Mouse (Mus musculus) hindbrain, embryonic 13.5 days (tissue): ENCODE results near the gene Plscr5. TPM values are rescaled to one million over a fixed set of nuclear protein-coding genes. Genes with fewer than 3 reads are reported as not detected.

Source experiments
- ATAC-seq: fragments of 200-750 bp; cut with Nextera tagmentation; 2 replicates; pipeline ENCODE4 v1.8.0; 2017; ENCODE audit warnings: moderate TSS enrichment; ENCODE audit not compliant: low FRiP score
- H3K27ac ChIP-seq: fragments of 300-500 bp; sonication (generic); 2 replicates; pipeline ENCODE4 v1.5.1; 2015; ENCODE audit warnings: inconsistent platforms, mild to moderate bottlenecking, moderate library complexity
- H3K27me3 ChIP-seq: fragments of 300-500 bp; sonication (generic); 2 replicates; pipeline ENCODE4 v1.6.1; 2015; ENCODE audit warnings: mild to moderate bottlenecking, inconsistent platforms
- H3K36me3 ChIP-seq: fragments of 300-500 bp; sonication (generic); 2 replicates; pipeline ENCODE4 v1.6.1; 2015; ENCODE audit warnings: mild to moderate bottlenecking, inconsistent platforms
- H3K4me1 ChIP-seq: fragments of 300-500 bp; sonication (generic); replicated peaks from 2 replicates; pipeline ENCODE4 v1.6.1; 2015; ENCODE audit warnings: inconsistent platforms
- H3K4me2 ChIP-seq: fragments of 300-500 bp; sonication (generic); 2 replicates; pipeline ENCODE4 v1.6.1; 2015; ENCODE audit warnings: inconsistent platforms, mild to moderate bottlenecking, moderate library complexity
- H3K4me3 ChIP-seq: fragments of 300-500 bp; sonication (generic); 2 replicates; pipeline ENCODE4 v1.5.1; 2015; ENCODE audit warnings: mild to moderate bottlenecking, inconsistent platforms
- H3K9ac ChIP-seq: fragments of 300-500 bp; sonication (generic); 2 replicates; pipeline ENCODE4 v1.6.1; 2015; ENCODE audit warnings: mild to moderate bottlenecking, inconsistent platforms
- H3K9me3 ChIP-seq: fragments of 300-500 bp; sonication (generic); 2 replicates; pipeline ENCODE4 v1.6.1; 2016; ENCODE audit warnings: inconsistent platforms
- whole genome bisulfite sequencing: fragments of 180-500 bp; shearing (Covaris S2); methylation state at CpG from one replicate; pipeline ENCODE4 v1.1.7; 2015; 5-methylcytosine and 5-hydroxymethylcytosine counted together
- polyA plus RNA-seq: library from polyadenylated mRNA; unstranded; fragments of >200 nt; fragmentation: Nextera tagmentation; extraction: Ambion mirVana; gene quantifications from 2 replicates; pipeline ENCODE4 v1.2.1, GENCODE M21; 2015

Gene Plscr5
- polyA plus RNA-seq, 1 experiment from 2014 or later, result 0.14 TPM

DNA sequence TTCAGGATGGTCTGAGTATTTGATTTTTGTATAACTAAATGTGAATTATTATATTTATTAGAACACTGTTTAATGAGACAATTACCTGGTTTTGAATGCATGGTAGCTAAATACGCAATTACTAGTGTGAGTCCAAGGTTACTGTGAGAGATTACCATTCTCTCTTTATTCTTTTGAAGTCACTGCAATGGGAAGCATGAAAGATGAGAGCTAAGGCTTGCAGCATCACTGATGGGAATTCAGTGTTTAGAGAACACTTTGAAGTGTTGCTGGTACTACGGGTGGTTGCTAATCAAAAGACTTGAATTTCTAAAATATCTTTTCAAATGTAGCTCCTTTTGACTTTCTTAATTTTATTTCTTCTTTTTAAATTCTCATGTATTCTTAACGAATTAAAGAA is 17.1 kb downstream of the Plscr5 start:
- Histone ChIP-seq H3K27me3 (no peaks in the 10 kb centered on the region), H3K4me3 (no peak overlapping the region), H3K27ac (no peak overlapping the region), H3K4me2 (no peak overlapping the region), H3K9me3 (no peaks in the 10 kb centered on the region), H3K9ac (no peak overlapping the region), H3K4me1 (no peaks in the 10 kb centered on the region), H3K36me3 (no peaks in the 10 kb centered on the region)
- no peak for ATAC-seq
- WGBS, result 76% methylated on average over 3 of the region's 3 CpGs

DNA sequence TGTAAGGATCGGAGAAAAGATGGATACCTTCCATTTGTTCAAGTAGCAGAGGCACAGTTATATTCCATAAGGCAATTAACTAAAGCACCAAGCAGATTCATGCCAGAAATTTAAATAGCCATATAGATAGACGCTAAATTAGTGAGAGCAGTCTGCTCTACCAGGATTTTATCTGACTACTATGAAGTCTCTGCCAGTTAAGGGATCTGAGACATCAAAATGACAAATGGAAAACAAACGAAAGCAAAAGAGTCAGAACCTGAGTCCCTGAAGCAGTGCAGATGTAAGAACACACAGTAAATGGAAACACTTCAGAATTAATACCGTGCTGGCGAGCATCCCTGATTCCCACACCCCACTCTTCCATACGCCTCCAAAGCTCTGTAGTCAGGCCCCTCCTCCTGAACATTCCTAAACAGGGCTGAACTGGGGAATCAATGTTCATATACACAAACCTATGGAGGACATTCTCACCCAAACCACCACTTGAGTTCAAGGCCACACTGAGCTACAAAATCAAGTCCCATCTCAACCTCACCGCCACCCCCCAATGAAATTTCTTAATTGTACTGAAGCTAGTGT is 17.7 kb downstream of the Plscr5 start:
- no peaks in the 10 kb centered on the region for H3K9me3 ChIP-seq
- no peak overlapping the region for H3K9ac ChIP-seq
- ATAC-seq, result no peak
- no peaks in the 10 kb centered on the region for H3K36me3 ChIP-seq
- H3K27ac ChIP-seq, result no peak overlapping the region
- H3K4me2 ChIP-seq, result no peak overlapping the region
- no peaks in the 10 kb centered on the region for H3K4me1 ChIP-seq
- no peaks in the 10 kb centered on the region for H3K27me3 ChIP-seq
- WGBS, result 79% methylated on average over 7 of the region's 7 CpGs
- no peak overlapping the region for H3K4me3 ChIP-seq

DNA sequence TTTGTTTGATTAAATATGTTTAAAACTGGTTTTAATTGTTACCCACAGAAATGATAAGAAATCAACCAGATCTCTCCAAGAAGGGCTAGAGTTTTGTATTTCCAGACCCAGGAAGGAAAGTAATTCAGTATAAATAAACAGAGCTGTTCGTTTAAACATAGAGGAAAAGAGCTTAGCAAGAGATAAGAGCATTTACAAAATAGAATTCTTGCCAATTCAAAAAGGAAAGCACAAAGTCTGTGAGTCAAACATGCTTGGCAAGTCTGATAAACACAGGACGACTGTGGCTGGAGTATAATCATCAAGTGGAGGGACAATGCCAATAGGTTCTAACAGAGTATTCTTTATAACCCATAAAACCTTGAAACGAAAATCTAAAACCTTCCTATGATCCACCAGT is 18.3 kb downstream of the Plscr5 start:
- Histone ChIP-seq H3K9me3 (no peaks in the 10 kb centered on the region), H3K4me3 (no peak overlapping the region), H3K36me3 (no peaks in the 10 kb centered on the region), H3K27me3 (no peaks in the 10 kb centered on the region), H3K27ac (no peak overlapping the region), H3K4me1 (no peaks in the 10 kb centered on the region), H3K4me2 (no peak overlapping the region), H3K9ac (no peak overlapping the region)
- ATAC-seq, result no peak
- WGBS, result 83% methylated on average over 3 of the region's 3 CpGs

DNA sequence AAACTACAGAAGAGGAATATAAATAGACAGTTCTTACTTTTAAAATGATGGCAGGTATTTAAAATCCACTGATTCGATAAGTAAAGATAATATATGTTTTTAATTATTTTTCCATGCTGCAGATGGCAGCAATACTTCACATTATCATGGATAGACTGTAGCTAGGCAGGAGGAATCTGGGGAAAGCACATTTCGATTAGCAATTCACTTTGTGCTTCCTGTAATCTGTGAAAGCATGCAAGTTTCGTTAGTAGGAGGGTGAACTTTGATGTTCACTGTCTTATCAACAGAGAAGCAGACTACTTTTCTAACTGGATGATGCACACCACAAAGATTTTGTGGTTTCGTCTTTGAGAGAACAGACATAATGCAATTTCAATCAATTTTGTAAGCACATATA is 24.7 kb downstream of the Plscr5 start:
- no peak overlapping the region for H3K4me3 ChIP-seq
- no peaks in the 10 kb centered on the region for H3K36me3 ChIP-seq
- H3K9ac ChIP-seq, result no peak overlapping the region
- H3K4me1 ChIP-seq, result no peaks in the 10 kb centered on the region
- no peak for ATAC-seq
- no peaks in the 10 kb centered on the region for H3K9me3 ChIP-seq
- H3K4me2 ChIP-seq, result no peak overlapping the region
- H3K27ac ChIP-seq, result no peak overlapping the region
- 75% methylated on average over 4 of the region's 4 CpGs for WGBS
- no peaks in the 10 kb centered on the region for H3K27me3 ChIP-seq

DNA sequence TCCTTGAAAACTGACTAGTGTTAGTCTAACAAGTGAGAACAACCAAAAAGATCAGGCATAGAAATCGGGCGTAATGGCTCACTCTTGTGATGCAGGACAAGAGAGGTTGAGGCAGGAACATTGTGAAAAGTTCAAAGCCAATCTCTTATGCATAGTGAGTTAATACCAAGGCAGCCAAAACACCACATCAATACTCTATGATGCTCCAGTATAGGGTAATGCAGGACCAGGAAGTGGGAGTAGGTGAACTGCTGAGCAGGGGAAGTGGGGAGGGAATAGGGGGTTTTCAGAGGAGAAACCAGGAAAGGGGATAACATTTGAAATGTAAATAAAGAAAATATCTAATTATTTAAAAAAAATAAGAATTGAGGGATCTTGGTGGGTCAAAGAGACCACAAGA is 25.2 kb downstream of the Plscr5 start:
- H3K4me3 ChIP-seq, result no peak overlapping the region
- H3K4me2 ChIP-seq, result no peak overlapping the region
- no peak overlapping the region for H3K9ac ChIP-seq
- H3K36me3 ChIP-seq, result no peaks in the 10 kb centered on the region
- H3K27ac ChIP-seq, result no peak overlapping the region
- 94% methylated on average over 2 of the region's 2 CpGs for WGBS
- H3K9me3 ChIP-seq, result no peaks in the 10 kb centered on the region
- no peak for ATAC-seq
- H3K27me3 ChIP-seq, result no peaks in the 10 kb centered on the region
- H3K4me1 ChIP-seq, result no peaks in the 10 kb centered on the region

DNA sequence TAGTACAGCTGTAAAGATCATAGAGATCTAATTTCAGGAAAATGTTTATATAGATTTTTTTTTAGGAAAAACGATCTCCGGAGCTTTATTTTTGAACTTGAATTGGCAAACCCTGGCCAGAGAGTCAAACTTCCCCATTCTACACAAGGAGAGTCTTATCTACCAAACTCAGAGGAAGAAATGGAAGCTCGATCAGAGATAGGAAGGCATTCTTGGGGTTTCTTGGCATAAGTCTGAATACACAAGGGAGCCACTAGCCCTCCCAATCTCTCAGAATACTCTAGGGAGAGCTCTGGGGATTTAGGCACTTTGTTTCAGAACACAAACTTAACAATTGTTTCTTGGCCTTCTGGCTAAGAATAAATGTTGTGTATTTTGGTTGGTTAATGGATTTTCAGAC is 27.4 kb downstream of the Plscr5 start:
- Histone ChIP-seq H3K4me3 (no peak overlapping the region), H3K4me1 (no peaks in the 10 kb centered on the region), H3K9me3 (no peaks in the 10 kb centered on the region), H3K4me2 (no peak overlapping the region), H3K9ac (no peak overlapping the region), H3K27me3 (no peaks in the 10 kb centered on the region), H3K36me3 (no peaks in the 10 kb centered on the region), H3K27ac (no peak overlapping the region)
- ATAC-seq, result no peak
- WGBS, result 80% methylated on average over 3 of the region's 3 CpGs

DNA sequence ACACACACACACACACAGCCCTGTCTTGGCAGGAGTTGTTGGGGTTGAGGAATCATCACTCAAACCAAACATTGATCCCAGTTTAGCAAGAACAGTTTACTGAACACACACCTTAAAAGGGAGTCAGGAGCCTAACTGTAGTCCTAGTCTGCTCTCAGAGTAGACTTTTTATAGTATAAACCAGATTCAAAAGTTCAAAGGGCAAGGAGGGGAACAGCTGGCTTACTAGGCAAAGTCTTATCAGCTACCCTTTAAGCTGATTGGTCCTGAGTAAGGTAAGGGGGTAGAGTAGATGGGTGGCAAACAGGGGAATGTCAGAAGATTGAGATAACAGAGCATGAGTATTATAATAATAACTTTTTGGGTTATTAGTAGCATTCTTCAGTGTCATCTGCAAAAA is 28.7 kb downstream of the Plscr5 start:
- H3K4me3 ChIP-seq, result no peak overlapping the region
- ATAC-seq, result no peak
- H3K9ac ChIP-seq, result no peak overlapping the region
- no peak overlapping the region for H3K27ac ChIP-seq
- H3K4me1 ChIP-seq, result no peaks in the 10 kb centered on the region
- no peaks in the 10 kb centered on the region for H3K36me3 ChIP-seq
- H3K9me3 ChIP-seq, result no peaks in the 10 kb centered on the region
- no peak overlapping the region for H3K4me2 ChIP-seq
- no peaks in the 10 kb centered on the region for H3K27me3 ChIP-seq

DNA sequence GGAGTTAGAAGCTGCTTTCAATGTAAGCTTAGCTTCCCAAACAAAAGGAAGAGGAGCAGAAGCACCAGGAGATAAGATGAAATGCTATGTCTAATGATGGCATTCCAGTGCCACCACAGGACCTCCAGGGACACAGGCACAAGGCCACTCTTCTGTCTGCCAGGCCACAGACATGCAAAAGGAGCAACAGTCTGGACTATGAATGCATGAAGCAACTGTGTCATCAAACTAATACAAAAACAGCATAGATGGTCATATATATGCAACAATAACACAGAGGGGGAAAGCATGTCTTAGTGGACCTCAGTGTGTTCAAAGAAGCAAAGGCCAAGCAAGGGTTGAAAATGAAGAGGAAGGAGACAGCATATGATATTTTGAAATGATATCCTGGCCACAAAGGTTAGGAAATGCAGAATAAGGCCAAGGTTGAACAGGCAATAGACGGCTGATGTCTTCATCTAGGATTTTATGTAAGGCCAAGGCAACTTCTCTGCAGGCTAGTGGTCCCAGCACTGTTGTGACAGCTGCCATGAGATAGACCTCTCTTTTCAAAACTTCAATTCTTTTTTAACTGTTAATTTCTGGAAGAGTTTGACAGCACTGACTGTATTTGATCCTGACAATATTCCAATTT is 32.0 kb downstream of the Plscr5 start:
- H3K27me3 ChIP-seq, result no peaks in the 10 kb centered on the region
- H3K27ac ChIP-seq, result no peak overlapping the region
- H3K9me3 ChIP-seq, result no peaks in the 10 kb centered on the region
- no peak overlapping the region for H3K4me3 ChIP-seq
- no peaks in the 10 kb centered on the region for H3K4me1 ChIP-seq
- H3K9ac ChIP-seq, result no peak overlapping the region
- no peaks in the 10 kb centered on the region for H3K36me3 ChIP-seq
- 93% methylated on average over 1 of the region's 1 CpGs for WGBS
- H3K4me2 ChIP-seq, result no peak overlapping the region
- ATAC-seq, result no peak

DNA sequence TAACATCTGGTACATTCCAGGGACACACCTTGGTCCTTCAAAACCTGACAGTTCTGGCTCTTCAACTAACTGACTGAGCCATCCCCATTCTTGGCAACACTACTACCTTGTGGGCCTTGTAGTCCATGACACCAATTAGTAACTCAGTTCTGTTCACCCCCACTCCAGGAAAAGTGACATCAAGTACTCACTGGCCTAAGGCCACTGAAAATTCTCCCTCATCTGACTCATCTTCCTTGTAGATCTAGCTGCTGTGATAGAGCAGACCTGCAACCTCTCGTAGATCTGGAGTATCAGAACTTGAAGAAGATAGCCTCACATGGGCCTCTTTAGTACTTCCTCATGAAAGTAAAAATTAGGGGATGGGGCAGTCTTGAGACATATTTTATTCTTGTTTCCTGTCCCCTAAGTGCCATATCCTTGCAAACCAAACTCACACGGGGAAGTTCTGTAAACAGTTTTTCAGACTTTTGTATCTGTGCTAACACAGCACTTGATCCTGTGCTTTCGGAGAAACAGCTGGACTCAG is 33.5 kb downstream of the Plscr5 start:
- no peak overlapping the region for H3K4me2 ChIP-seq
- H3K36me3 ChIP-seq, result no peaks in the 10 kb centered on the region
- H3K27me3 ChIP-seq, result no peaks in the 10 kb centered on the region
- WGBS, result 89% methylated on average over 3 of the region's 3 CpGs
- no peak overlapping the region for H3K27ac ChIP-seq
- H3K9me3 ChIP-seq, result no peaks in the 10 kb centered on the region
- no peak for ATAC-seq
- H3K4me3 ChIP-seq, result no peak overlapping the region
- H3K9ac ChIP-seq, result no peak overlapping the region
- H3K4me1 ChIP-seq, result no peaks in the 10 kb centered on the region

DNA sequence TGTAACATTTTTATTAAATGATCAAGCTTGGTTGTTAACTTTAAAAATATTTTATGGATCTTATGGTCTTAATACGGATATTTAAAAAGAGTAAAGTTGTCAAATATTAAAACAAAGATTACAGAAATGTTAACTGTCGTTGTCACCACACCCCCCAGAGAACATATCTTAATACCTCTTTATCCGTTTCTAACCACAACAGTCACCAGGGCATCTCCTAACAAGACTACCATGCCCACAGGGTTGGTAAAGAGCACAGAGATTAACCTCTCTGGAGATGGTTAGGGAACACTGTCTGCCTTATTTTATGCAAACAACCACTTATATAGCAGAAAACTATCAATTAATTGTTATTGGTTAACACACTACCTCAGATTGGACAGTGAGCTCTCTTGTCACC is 34.1 kb downstream of the Plscr5 start:
- H3K36me3 ChIP-seq, result no peaks in the 10 kb centered on the region
- H3K4me3 ChIP-seq, result no peak overlapping the region
- no peaks in the 10 kb centered on the region for H3K4me1 ChIP-seq
- H3K4me2 ChIP-seq, result no peak overlapping the region
- ATAC-seq, result no peak
- H3K27me3 ChIP-seq, result no peaks in the 10 kb centered on the region
- H3K27ac ChIP-seq, result no peak overlapping the region
- no peak overlapping the region for H3K9ac ChIP-seq
- WGBS, result 93% methylated on average over 3 of the region's 3 CpGs
- H3K9me3 ChIP-seq, result no peaks in the 10 kb centered on the region

DNA sequence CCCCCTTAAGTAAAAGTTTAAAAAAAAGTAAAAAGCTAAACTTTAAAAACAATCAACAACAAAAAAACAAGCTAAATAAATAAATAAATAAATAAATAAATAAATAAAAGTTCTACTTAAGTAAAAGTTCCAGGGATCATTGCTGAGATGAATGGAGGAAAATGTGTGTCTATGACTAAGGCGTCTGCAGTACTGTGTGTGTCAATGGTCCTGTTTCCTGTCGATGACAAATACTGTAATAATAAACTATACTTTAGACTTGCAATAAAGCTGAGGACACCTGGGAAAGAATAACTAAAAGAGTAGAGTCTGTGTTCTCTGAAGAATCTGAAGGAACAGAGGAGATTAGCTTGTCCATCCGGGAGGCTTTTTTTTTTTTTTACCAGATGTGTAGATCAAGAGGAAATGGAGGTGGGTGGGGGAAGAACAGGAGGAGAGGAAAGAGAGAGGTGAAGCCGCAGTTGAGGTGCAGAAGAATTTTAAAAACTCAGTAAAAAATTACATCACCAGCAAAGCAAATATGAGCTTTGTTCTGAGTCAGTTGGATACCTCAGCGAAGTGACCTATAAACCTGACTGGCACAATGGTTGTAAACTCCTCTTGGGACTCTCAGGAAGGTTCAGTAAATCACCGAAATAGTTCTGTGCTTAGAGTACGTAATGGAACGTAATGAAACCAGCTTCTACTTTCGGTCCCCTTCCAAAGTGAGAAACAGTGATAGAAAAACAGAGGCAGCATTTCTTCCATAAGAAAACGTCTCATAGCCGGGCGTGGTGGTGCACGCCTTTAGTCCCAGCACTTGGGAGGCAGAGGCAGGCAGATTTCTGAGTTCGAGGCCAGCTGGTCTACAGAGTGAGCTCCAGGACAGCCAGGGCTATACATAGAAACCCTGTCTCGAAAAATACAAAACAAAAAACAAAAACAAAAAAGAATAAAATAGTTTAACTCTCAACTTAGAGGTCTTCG is 36.4 kb downstream of the Plscr5 start:
- Histone ChIP-seq H3K36me3 (no peaks in the 10 kb centered on the region), H3K4me3 (no peak overlapping the region), H3K4me1 (no peaks in the 10 kb centered on the region), H3K27ac (no peak overlapping the region), H3K27me3 (no peaks in the 10 kb centered on the region), H3K9ac (no peak overlapping the region), H3K4me2 (no peak overlapping the region), H3K9me3 (no peaks in the 10 kb centered on the region)
- WGBS, result 92% methylated on average over 16 of the region's 16 CpGs
- no peak for ATAC-seq

DNA sequence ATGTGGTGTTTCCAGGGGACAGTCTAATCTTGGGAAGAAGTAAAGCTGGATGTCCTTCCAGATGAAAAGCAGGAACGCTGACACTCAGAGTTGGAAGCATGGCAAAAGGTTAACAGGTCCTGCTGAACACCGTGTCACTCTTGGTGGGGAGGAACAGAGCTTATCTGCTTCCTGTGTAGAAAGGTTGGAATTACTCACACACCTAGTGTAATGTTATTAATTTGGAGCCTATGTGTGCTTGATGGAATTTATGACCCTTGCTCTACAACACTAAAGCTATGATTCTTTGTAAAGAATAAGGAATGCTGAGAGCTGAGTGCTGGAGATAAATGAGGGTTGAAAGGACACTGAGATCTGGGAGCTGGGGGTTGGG is 37.1 kb downstream of the Plscr5 start:
- Histone ChIP-seq H3K27me3 (no peaks in the 10 kb centered on the region), H3K4me1 (no peaks in the 10 kb centered on the region), H3K36me3 (no peaks in the 10 kb centered on the region), H3K9ac (no peak overlapping the region), H3K4me3 (no peak overlapping the region), H3K9me3 (no peaks in the 10 kb centered on the region), H3K4me2 (no peak overlapping the region), H3K27ac (no peak overlapping the region)
- no peak for ATAC-seq
- WGBS, result 77% methylated on average over 2 of the region's 2 CpGs
